Mouse (Mus musculus): ENCODE data around the gene Card9.

- peak; percentile 19; the same call in 1 of the 2 replicates for TF ChIP-seq POLR2A (IDR thresholded peaks at IDR 0.05; ENCODE audit: insufficient read depth, low read depth, low read length)
- peak; percentile 71 for TF ChIP-seq CTCF (IDR thresholded peaks at IDR 0.05; ENCODE audit: insufficient read depth, low read depth, low read length)
These were observed 48.0 kb upstream of the Card9 start, which contains the start of gene Inpp5e for GRCm38 (mm10) chr2:26408515-26409356.
